Mouse (Mus musculus): ENCODE results near the gene Pcnp. TPM values are rescaled to one million over a fixed set of nuclear protein-coding genes. Genes with fewer than 3 reads are reported as not detected.

Gene Pcnp
- total RNA-seq, 4 experiments from 2014 or later, result 46.3 to 56.5 (median 47.5) TPM

DNA sequence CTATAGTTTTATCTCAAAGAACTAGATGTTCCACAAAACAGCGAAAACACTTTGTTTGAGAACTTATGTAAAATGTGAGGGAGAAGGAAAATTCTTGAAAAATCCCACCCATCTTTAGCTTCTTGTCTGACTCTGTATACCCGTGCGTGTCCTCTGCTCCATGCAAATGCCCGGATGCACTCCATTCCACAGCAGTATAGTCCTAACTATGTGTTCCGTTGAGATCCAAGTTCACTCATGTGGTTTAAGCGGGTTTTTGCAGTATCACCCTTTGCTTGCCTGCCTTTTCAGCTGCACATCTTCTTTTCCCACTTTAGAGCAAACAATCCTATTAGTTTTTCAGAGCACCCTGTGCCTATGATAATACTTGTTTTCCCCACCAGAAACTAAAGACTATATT lies 7.0 kb upstream of the Pcnp start:
- DNase-seq (ENCODE audit: low spot score), result no peak

GRCm38 (mm10) chr16:56034566-56034965 lies 5.0 kb upstream of the Pcnp start:
- no peak for DNase-seq (ENCODE audit: low spot score)

- no peak for DNase-seq (ENCODE audit: low spot score)
Observed at GRCm38 (mm10) chr16:56028722-56029551, 602 bp downstream of the Pcnp start.

DNA sequence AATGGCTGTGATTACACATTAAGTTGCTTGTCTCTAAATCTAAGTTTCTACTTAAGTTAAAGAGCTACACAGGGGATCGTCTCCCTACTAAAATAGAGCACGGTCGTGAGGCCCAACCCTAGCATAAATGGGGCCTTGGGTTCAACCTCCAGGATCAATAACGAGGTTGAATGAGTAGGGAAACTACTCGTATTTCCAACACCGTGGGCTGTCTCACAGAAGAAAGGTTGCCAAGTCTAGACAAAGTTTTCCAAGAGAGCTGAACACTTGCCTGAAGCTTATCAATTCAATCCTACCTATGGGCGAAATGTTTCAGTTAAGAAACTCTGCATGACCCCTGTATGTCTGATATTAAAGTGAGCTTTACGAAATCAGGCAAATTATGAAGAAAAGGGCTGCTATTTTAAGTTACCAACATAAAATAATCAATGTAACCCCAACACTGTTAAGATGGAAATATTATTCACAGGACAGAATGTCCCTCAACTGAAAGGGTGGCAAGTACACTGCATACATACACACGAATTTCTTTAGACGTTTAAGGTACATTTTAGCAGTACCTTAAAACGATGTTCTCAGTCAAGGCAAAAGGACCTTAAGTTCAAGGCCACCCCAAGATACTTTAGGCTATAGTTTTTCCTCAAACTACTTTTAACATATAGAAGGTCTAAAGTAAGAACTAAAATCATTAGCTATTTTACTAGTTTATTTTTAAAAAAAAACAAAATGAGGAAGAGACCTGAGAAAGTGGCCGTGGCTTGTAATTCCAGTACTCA lies 1.5 kb downstream of the Pcnp start:
- no peak for DNase-seq (ENCODE audit: low spot score)

DNA sequence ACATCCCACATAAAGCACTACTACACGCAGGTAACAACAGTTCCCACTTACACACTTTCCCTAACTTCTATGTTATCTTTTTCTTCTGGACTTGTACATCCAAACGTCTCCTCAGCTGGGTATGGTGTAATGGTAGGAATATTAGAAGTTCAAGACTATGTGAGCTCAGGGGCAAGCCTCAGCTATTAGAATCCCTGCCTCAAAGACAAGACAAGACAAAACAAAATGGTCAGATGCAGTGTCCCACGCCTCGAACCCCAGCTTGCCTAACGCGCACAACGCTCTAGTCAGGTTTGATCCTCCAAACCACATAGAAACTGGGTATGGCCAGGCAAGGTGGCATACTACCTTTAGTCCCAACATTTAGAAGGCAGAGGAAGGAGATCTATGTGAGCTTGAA lies 9.9 kb downstream of the Pcnp start:
- DNase-seq (ENCODE audit: low spot score), result no peak

DNA sequence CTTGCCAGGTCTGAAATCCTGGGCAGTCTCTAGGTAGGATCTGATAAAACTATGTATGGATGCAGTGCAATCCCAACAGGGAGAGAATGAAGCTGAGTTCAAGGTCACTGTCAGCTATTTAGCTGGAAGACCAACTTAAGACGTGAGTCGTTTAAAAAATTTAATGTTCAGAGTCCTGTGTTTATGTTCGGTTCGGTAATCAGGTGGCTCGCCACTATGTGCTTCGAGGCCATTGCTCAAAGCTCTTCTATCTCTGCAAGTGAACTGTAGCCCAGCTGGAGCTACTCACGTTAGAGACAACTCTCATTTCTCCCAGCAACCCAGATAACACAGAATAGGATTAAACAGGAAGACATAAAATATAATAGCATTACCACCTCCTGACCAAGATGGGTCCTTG lies 15.5 kb downstream of the Pcnp start:
- no peak for DNase-seq (ENCODE audit: low spot score)

GRCm38 (mm10) chr16:56012789-56013743 lies 16.5 kb downstream of the Pcnp start:
- no peak for DNase-seq (ENCODE audit: low spot score)

DNA sequence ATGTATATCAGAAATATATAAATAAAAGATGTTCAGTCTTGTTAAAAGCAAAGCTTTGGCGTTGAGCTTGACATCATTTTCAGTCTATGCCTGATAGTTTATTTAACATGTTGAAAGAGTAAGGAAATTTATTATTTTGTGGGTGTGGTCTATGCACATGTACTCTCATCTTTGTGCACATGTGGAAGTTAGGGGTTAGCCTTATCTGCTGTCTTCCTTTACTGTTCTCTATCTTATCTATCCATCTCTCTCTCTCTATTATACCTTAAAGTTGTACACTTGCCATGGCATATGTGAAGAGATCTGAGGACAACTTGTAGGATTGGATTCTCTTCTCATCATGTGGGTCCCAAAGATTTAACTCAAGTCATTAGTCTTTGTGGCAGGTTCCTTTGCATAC lies 20.7 kb downstream of the Pcnp start:
- DNase-seq (ENCODE audit: low spot score), result no peak

DNA sequence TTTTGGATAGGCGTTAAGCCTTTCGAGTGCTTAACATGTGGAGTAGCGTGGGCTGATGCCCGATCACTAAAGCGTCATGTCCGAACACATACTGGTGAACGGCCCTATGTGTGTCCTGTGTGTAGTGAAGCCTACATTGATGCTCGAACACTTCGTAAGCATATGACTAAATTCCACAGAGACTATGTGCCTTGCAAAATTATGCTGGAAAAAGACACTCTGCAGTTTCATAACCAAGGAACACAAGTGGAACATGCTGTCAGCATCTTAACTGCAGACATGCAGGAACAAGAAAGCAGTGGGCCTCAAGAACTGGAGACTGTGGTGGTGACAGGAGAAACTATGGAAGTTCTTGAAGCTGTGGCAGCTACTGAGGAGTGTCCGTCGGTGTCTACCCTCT lies 22.7 kb downstream of the Pcnp start:
- no peak for DNase-seq (ENCODE audit: low spot score)

DNA sequence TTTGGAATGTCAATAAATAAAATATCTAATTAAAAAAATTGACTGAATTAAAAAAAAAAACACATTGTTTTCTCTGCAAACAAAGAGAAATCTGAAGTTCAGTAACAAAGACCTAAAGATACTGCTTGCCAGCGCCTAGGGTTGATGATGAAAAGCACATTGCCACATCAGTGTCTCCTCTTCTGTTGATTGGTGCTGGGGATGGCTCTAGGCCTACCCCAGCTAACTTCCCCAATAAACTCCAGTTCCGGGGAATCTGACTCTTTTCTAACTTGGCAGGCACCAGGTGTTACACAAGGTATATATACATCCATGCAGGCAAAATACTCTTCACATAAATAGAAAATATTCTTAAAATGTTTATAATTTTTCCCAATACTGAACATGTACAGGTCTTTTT lies 35.3 kb downstream of the Pcnp start:
- DNase-seq (ENCODE audit: low spot score), result no peak

DNA sequence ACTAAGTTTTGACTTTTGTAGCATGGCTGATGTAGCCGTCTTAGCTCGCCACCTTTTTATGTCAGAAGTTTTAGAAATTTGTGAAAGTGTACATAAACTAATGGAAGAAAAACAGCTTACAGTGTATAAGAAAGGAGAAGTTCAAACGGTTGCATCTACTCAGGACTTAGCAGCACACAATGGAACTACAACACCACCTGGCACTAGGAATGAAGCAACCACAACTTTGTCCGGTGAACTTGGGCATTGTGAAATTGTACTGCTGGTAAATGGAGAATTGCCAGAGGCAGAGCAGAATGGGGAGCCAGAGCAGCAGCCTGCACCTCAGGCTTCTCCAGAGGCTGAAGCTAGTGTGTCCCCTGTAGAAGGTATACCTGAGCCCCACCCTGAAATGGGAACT lies 39.2 kb downstream of the Pcnp start:
- no peak for DNase-seq (ENCODE audit: low spot score)

GRCm38 (mm10) chr16:55986001-55986400 lies 43.5 kb downstream of the Pcnp start:
- DNase-seq (ENCODE audit: low spot score), result no peak

DNA sequence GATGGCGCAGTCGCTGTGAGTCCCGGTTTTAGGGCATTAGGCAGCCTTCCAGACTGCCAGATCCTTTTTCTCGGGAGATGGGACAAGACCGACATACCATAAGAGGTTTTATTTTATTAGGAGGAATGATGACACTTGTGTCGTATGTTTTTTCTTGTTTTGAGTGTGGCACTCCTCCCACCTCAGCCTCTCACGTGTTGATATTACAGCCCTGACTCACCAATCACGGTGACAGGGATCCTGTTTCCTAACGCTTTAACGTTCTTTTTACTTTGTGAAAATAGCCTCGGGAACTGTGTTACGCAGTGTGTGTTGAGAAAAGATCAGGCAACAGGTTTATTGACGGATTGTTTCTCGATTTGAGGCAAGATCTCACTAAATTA lies 54.6 kb downstream of the Pcnp start:
- DNase-seq (ENCODE audit: low spot score), result peak; percentile 54

DNA sequence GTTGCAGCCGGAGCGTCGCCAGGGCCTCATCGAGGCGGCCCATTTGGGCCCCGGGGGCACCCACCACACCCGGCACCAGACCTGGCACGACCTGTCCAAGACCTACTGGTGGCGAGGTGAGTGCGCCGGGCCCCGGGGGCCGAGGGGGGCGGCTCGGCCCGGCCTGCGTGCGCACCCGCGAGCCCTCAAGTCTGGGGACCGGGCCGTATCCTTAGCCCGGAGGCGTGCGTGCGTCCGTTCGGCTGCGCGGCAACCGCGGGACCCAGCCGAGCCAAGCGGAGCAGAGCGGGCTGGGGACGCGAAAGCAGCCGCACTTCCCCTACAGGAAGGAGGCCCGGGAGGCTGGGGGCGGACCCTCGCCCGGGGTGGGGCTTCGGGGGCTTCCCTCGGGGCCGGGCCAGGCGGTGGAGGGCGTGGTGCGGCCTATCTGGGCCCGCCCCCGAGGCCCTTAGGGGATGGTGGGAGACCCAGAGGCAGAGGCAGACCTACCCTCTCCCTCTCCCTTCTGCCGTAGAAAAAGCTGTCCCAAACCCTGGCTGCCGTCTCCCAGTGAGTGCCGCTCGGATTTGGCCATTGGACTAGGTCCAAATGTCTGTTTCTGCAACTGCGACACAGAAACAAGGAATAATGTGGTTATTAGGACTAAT lies 55.2 kb downstream of the Pcnp start:
- DNase-seq (ENCODE audit: low spot score), result peak; percentile 90

- peak; percentile 97 for DNase-seq (ENCODE audit: low spot score)
Observed at GRCm38 (mm10) chr16:55973431-55974255, 55.9 kb downstream of the Pcnp start, which contains the start of gene Zbtb11. Gene Zbtb11, plus strand, starts transcription at chr16:55973883.

- no peak for DNase-seq (ENCODE audit: low spot score)
Observed at GRCm38 (mm10) chr16:55972626-55973201, 56.8 kb downstream of the Pcnp start.

DNA sequence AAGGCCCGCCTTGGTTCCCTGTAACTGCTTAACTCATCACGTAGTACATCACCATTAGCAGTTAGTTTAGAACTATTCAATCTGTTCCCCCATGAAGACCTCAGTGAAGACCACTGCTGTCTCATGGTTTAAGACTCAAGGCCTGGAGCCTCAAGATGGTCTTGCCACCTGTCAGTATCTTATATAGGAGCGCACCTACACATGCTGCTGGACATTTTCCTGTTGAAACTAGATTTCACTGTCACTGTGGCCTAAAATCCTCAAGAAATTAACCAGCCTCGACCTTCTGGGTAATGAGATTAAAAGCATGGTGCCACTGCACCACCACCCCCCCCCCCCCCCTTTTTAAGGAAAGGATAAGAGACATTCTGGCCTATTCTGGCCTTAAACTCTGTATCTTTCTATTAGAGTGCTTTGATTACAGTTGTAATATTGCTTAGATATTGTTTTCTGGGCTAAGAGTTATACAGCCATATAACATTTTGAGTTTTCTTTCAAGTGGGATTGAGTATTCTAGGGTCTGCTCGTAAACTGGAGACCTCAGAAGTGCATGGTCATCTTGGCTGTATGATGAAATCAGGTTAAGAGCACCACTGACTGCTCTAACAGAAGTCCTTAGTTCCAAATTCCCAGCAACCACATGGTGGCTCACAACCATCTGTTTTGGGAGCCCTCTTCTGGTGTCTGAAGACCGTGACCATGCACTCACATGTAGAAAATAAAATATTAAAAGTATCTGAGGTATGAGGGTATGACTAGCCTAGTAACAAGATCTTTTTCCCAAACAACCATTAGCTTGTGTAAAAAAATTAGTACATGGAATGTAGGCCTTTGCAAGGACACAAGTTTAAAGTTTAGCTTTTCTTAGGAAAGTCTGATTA lies 57.6 kb downstream of the Pcnp start:
- DNase-seq (ENCODE audit: low spot score), result no peak

GRCm38 (mm10) chr16:55970416-55970815 lies 59.1 kb downstream of the Pcnp start:
- DNase-seq (ENCODE audit: low spot score), result no peak

DNA sequence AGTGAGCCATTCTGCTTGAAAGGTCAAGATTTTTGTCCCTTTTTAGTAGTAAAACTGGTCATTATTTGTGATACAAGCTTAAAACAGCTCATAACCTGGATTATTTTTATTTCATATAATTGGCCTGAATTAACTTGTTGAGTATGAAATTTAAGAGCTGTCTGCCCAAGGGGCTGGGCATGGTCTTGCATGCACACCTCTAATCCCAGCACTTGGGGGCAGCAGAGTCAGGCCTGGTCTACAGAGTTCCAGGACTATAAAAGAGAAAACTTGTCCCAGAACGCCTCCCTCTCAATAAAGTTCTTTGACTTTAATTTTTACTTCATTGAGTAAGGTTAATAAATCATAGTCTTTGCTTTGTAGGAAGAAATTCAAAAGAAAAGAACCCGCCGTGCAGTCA lies 60.4 kb downstream of the Pcnp start:
- no peak for DNase-seq (ENCODE audit: low spot score)
